Mouse (Mus musculus): Measurements from ENCODE around the gene Rpl18a.

DNA sequence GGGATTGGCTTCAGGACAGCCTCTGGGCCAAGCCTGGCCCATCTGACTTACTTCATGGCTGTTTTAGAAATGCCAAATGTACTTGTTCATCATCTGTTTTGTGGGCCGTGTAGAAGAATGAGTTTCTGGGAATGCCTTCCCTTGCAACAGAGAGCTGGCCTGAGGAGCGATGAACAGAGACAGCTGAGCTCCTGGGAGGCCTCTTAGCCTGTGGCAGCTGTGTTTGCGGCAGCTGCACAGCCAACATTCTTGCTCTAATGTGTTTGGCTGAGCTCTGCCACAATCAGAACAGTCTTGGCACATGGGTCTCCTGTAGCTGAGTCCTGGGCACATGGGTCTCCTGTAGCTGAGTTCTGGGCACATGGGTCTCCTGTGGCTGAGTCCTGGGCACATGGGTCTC is 30.9 kb upstream of the Rpl18a start:
- TF ChIP-seq TAL1 (IDR thresholded peaks at IDR 0.05; ENCODE audit: low read length) (no peak), GATA1 (IDR thresholded peaks at IDR 0.05; ENCODE audit: low read length) (no peak)

Data from erythroblast, embryonic 14.5 days (primary cell).